10 mouse cellular contexts compared by ENCODE assay signal in genomic region chr11:79290473-79290872, GRCm38 (mm10). TPM values are rescaled to one million over a fixed set of nuclear protein-coding genes. Genes with fewer than 3 reads are reported as not detected.
DNase-seq lines count a peak whose midpoint lies in the region; ATAC-seq and TF ChIP-seq lines count a peak whose summit lies in the region.
"Had no signal": no experiment of that assay in that cellular context is flagged by ENCODE, and none has a peak within 500 bp of the region (broad histone marks: within the 10 kb centered on the region; RNA-seq: fewer than 3 reads in every experiment).

No protein-coding gene starts in this region.

- H3K27me3 ChIP-seq in spleen, adult 2 months (ENCODE audit: control insufficient read depth, insufficient read depth, low read length) = no peaks in the 10 kb centered on the region
- H3K27me3 ChIP-seq in intestine, embryonic 16.5 days (replicated peaks; ENCODE audit: control insufficient read depth, insufficient read depth, low read length) = no peaks in the 10 kb centered on the region
- H3K27me3 ChIP-seq: heart, embryonic 13.5 days; megakaryocyte, embryonic 14.5 days had no signal

- no peak overlapping the region for H3K4me3 ChIP-seq in gastrocnemius, adult 2 months
- no peak overlapping the region for H3K4me3 ChIP-seq in spleen, adult 2 months (ENCODE audit: extremely low read depth, insufficient read depth, insufficient read length)
- no peak overlapping the region for H3K4me3 ChIP-seq in intestine, embryonic 16.5 days (ENCODE audit: low read length)
- H3K4me3 ChIP-seq: heart, embryonic 13.5 days; megakaryocyte, embryonic 14.5 days had no signal

- peak overlapping the region; percentile 46 for H3K27ac ChIP-seq in gastrocnemius, adult 2 months
- H3K27ac ChIP-seq in spleen, adult 2 months (ENCODE audit: insufficient read depth, low read length) = no peak overlapping the region
- no peak overlapping the region for H3K27ac ChIP-seq in intestine, embryonic 16.5 days (ENCODE audit: low read length)
- H3K27ac ChIP-seq: heart, embryonic 13.5 days had no signal

- no peaks in the 10 kb centered on the region for H3K36me3 ChIP-seq in spleen, adult 2 months (ENCODE audit: control insufficient read depth, insufficient read depth, low read length)
- H3K36me3 ChIP-seq in intestine, embryonic 16.5 days (ENCODE audit: control insufficient read depth, insufficient read depth, low read length) = no peaks in the 10 kb centered on the region
- H3K36me3 ChIP-seq: heart, embryonic 13.5 days had no signal

- no peak overlapping the region for H3K9ac ChIP-seq in intestine, embryonic 16.5 days (ENCODE audit: low read depth, low read length)
- H3K9ac ChIP-seq: heart, embryonic 13.5 days had no signal

- intact Hi-C loops in gastrocnemius, adult 2 months (cut with DNase I) = loop anchor here (5.0 kb wide), 1 partner anchor 38 kb away; the partner anchor contains the start of gene Wsb1

- H3K4me1 ChIP-seq in spleen, adult 2 months (ENCODE audit: control insufficient read depth, insufficient read depth, insufficient read length) = peaks cover 15% of the 10 kb centered on the region
- H3K4me1 ChIP-seq in intestine, embryonic 16.5 days (ENCODE audit: control insufficient read depth, insufficient read depth, low read length) = peaks cover 50% of the 10 kb centered on the region

- ATAC-seq in intestine, embryonic 16.5 days = no peak

- whole genome bisulfite sequencing in spleen, adult 2 months = 60% methylated on average over 2 of the region's 2 CpGs
- 48% methylated on average over 2 of the region's 2 CpGs for WGBS in intestine, embryonic 16.5 days

- DNase-seq in gastrocnemius, adult 2 months = peak; percentile 68
- DNase-seq in gastrocnemius, postnatal 25 days = no peak
- DNase-seq in spleen, adult 2 months (ENCODE audit: low read depth in 1 of 2, low spot score in 2 of 2) = no peak
- DNase-seq in spleen, adult 18-20 months = no peak
- DNase-seq in forelimb bud, embryonic 11.5 days (ENCODE audit: low read depth, low spot score) = peak; percentile 50
- peak; percentile 56 for DNase-seq in lung, postnatal 14 days
- no peak for DNase-seq in urinary bladder, postnatal 10 days (ENCODE audit: low spot score)

- H3K4me2 ChIP-seq in intestine, embryonic 16.5 days (ENCODE audit: low read depth, low read length) = no peak overlapping the region
- H3K4me2 ChIP-seq: heart, embryonic 13.5 days had no signal

- TF ChIP-seq POLR2A in spleen, adult 2 months (IDR thresholded peaks at IDR 0.05; ENCODE audit: low read depth, low read length) = no peak

- TF ChIP-seq CTCF in gastrocnemius, adult 2 months (IDR thresholded peaks at IDR 0.05) = peak; percentile 81
- peak; percentile 31; the same call in 1 of the 2 replicates for TF ChIP-seq CTCF in spleen, adult 2 months (IDR thresholded peaks at IDR 0.05; ENCODE audit: extremely low read depth, insufficient read depth, insufficient read length, insufficient replicate concordance)

- H3K9me3 ChIP-seq in intestine, embryonic 16.5 days (ENCODE audit: control insufficient read depth, low read length) = no peaks in the 10 kb centered on the region
- H3K9me3 ChIP-seq: heart, embryonic 13.5 days; megakaryocyte, embryonic 14.5 days had no signal

RNA-seq across cellular contexts. Expression of gene Gm9964, which starts 6.2 kb away (rescaled TPM):
- not detected for total RNA-seq in gastrocnemius, adult 2 months (2021)
- total RNA-seq in gastrocnemius, postnatal 25 days (2021) = not detected
- polyA plus RNA-seq in spleen, adult 2 months (2012; rRNA removed) = not detected in 2 replicates
- polyA plus RNA-seq in intestine, embryonic 16.5 days (2015; fragmentation: Nextera tagmentation; extraction: Ambion mirVana) = not detected in 2 replicates
- polyA plus RNA-seq: heart, embryonic 13.5 days had no signal

RNA-seq across cellular contexts. Expression of gene Wsb1, which starts 36.0 kb away (rescaled TPM):
- 10 to 100 TPM in 1 of 2 experiments, 1 to 10 TPM in 1; 7.2 to 14.3 TPM for total RNA-seq in gastrocnemius, adult 2 months (2021)
- 10 to 100 TPM in 1 of 2 experiments, 1 to 10 TPM in 1; 7.5 to 14.0 TPM for total RNA-seq in gastrocnemius, postnatal 25 days (2021)
- 30.1 and 48.1 TPM in 2 replicates for polyA plus RNA-seq in spleen, adult 2 months (2012; rRNA removed)
- polyA plus RNA-seq in intestine, embryonic 16.5 days (2015; fragmentation: Nextera tagmentation; extraction: Ambion mirVana) = 149 and 158 TPM in 2 replicates

RNA-seq across cellular contexts. Expression of gene Nf1, which starts 49.0 kb away (rescaled TPM):
- total RNA-seq in gastrocnemius, adult 2 months (2021) = 10 to 100 TPM; 18.2 to 23.5 TPM
- total RNA-seq in gastrocnemius, postnatal 25 days (2021) = 10 to 100 TPM; 15.8 to 17.4 TPM
- polyA plus RNA-seq in spleen, adult 2 months (2012; rRNA removed) = 4.4 and 5.7 TPM in 2 replicates
- polyA plus RNA-seq in intestine, embryonic 16.5 days (2015; fragmentation: Nextera tagmentation; extraction: Ambion mirVana) = 3.0 and 3.7 TPM in 2 replicates

Comparison
In these comparisons a context has a peak if more than half of its experiments do, and no peak if none do; other contexts are left out.
1. DNase-seq: peak in gastrocnemius, adult 2 months (single experiment), forelimb bud, embryonic 11.5 days (single experiment) and lung, postnatal 14 days (single experiment); none in gastrocnemius, postnatal 25 days (single experiment), spleen, adult 2 months (0 of 2), spleen, adult 18-20 months (0 of 2) and urinary bladder, postnatal 10 days (single experiment).